Mouse (Mus musculus) cerebellum, adult 9-11 months (tissue): ENCODE data around the gene Gins1.
"Not testable (repeated sequence)": the region's sequence is repeated elsewhere in the genome, so short reads cannot be mapped to it uniquely, and the experiment has no call there.

Experiments
- DNase-seq: peaks from one replicate; pipeline ENCODE4 v3.0.0; 2022

Gene Gins1

DNA sequence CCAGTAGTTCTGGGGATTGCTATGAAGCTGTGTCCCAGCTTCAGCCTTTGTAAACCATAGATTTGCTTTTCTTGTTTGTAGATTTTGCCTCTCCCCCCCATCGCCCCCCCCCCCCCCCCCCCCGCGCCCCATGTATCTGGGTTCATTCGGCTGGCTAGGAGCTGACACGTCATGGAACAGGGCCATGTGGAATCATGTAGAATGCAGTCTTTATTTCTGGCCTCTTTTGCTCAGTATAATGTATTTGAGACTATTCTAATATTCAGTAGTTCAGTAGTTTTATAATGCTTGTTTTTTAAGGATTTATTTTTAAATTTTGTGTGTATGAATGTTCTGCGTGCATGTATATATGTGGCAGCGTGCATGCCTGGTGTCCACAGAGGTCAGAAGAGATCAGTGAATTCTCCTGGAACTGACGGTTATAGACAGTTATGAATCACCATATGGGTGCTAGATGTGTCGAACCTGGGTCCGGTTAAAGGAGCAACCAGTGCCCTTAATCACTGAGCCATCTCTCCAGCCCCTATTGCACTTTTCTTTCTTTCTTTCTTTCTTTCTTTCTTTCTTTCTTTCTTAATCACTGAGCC is 5.2 kb downstream of the Gins1 start:
- no peak for DNase-seq

DNA sequence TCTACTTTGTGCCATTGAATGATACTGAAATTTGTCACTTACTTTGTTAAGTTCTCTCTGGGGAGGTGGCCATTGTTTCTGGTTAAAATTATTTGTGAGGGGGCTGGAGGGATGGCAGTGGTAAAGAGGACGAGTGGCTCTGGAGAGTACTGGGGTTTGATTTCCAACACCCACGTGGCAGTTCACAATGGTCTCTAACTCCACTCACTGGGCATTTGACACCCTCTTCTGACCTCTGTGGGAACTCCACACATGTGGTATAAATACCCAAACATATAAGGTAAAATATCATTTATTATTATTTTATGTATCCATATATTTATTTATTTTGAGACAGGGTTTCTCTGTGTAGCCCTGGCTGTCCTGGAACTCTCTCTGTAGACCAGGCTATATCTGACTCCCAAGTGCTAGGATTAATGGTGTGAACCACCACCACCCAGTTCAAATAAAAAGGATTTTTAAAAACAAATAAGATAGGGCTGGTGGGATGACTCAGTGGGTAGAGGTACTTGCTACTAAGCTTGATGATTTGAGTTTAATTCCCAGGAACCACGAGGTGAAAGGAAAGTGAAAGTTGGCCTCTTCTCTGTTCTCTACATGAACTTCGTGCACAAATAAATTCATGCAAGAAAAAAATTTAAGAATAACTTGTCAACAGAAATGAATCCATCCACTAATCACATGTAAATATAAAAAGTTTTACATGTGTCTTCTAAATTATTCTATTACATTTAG is 9.7 kb downstream of the Gins1 start:
- DNase-seq: no peak

DNA sequence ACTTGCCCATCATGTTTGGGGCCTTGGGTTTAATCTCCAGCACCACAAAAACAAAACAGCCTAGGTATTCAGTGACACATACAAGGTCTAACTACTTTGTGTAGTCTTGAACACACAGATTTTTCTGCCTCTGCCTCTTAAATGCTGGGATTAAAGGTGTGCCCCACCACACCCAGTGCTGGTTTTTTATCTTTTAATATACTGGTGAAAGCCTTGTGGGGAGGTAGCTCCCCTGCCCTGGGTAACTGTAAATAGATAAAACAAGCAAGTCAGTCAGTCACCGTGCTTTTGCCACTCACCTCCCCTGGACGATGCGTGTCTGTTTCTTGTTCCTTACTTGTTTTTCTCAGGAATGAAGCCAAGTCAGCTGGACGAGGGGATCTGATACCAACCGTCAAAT is 10.6 kb downstream of the Gins1 start:
- DNase-seq: no peak

DNA sequence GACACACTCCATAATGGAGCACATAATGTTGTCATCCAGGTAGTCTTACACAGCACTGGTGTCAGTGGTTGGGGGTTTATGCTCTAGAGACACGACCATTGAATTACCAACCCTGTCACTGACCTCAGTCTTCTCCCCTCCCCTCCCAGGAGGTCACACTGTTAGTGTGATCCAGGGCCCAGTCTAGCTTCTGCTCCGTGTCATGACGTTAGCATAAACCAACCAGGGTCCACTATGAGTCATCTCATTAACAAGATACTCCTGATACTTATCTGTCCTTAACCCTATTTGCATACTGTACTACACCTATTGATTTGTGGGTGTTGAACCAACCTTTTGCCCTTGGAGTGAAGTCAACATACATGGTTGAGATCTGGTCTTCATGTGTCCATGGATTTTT is 13.5 kb downstream of the Gins1 start:
- no peak for DNase-seq

DNA sequence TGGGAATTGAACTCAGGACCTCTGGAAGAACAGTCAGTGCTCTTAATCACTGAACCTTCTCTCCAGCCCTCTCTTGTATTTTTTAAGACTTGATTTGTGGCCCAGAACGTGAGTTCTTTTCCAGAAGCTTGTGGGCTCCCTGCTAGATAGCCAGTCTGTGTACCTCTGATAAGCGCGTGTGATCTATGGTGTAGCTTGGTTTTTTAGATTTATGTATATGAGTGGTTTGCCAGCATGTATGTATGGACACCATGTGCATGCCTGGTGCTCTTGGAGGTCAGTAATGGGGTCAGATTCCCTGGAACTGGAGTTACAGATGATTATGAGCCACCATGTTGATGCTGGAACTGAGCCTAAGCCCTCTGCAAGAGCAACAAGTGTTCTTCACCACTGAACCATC is 15.3 kb downstream of the Gins1 start:
- DNase-seq: no peak

DNA sequence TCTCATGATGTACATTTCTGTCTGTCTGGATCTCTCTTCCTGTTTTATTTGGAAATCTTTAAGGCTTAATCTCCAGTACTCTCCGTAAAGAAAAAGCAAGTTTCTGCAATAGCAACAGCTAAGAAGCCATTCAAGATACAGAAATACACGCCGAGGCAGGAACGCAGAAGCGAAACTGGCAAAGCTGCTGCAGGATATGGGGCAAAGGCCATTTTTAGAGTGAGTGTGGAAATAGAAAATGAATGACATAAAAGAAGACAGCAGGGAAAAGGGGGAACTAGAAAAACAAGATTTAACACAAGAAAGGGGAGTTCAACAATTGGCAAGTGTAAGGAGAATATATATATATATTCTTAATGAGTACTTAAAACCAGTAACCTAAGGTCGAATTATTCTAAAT is 16.5 kb downstream of the Gins1 start:
- DNase-seq: no peak

DNA sequence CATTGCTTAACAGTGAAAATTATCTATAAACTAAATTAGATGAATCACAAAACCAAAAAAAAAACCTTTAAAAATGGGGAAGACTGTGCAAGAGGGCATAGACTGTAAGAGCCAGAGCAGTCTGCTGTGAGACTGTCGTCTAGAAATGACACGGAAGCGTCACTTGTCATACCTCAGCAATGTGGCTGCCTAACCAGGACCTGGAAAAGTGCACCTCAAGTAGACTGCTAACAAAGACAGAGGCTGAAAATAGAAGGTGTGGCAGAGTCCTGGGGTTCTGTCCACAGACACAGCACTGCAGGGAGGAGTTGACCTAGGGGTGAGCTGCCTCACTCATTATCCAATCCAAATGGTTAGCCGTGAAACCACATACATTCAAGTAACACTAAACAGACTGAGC is 17.0 kb downstream of the Gins1 start:
- no peak for DNase-seq

DNA sequence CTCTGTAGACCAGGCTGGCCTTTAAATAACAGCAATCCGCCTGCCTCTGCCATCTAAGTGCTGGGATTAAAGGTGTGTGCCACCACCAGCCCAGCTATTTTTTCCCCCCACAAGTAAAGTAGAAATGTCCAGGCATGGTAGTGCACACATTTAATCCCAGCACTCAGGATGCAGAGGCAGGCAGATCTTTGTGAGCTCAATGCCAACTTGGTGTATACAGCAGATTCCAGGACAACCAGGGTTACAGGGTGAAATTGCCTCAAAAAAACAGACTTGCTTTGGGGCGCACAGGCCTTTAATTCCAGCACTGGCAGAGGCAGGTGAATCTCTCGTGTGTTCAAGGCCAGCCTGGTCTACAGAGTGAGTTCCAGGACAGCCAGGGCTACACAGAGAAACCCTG is 17.8 kb downstream of the Gins1 start:
- no peak for DNase-seq

DNA sequence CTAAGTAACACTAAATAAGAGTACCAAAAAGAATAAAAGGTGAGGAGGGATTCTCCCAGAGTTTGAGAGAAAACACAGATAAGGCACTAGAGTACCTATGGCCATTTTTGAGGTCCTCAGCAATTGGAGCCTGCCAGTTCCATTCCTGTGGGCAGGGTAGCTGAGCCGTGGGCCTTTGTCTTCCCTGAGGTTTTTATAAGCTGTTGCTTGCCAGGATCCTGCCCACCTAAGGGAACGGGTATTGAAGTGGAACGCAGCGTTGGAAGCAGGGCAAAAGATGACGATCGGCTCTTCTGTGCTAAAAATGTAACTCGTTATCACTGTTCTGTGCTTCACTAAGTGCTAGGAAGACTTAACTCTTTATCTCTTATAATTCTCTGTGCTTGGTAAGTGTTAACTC is 18.3 kb downstream of the Gins1 start:
- DNase-seq: no peak

DNA sequence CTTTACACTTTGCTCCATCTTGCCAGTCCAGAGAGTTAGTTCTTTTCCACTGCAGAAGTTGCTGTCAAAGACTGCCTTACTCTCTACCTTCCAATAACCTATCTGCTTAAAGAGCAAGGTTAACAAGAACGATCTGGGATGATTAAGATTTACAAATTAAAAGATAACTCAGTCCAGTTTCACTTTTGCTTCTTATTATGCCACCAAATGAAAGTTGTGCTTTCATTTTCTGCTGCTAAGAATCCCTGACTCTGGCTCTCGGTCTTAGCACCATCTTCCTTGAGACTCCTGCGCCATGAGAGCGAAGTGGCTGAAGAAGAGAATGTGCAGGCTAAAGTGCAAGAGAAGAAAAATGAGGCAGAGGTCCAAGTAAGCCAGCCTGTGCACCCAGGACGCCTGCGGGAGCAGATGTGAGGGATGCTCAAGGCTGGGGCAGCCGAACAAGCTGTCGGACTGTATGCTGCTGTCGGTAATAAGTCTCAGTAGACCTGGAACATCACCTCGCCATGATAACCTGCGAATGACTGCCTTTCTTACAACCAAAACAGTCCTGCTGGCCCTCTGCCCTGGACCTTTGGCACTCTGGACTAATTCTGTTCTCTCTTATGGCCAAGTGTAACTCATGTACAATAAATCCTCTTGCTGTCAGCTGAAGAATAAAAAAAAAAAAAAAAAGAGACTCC is 22.0 kb downstream of the Gins1 start:
- peak; percentile 59 for DNase-seq

DNA sequence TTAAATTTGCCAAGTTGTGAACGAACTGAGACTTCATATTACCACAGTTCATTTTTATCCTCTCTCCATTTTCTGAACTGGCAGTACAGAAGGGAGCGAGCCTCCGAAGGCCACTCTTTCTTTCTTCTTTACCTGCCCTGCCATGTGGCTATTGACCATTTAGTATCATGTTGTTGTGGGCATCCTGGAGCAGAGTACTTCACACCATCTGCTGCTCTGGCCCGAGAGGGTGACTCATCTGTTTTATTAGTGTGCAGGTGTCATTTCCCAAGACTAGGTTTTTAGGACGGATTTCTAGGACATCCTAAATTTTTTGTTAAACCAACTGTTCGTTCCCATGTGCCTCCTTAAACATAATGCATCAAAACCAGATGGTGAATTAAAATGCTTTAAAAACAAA is 24.0 kb downstream of the Gins1 start:
- DNase-seq: peak; percentile 61

DNA sequence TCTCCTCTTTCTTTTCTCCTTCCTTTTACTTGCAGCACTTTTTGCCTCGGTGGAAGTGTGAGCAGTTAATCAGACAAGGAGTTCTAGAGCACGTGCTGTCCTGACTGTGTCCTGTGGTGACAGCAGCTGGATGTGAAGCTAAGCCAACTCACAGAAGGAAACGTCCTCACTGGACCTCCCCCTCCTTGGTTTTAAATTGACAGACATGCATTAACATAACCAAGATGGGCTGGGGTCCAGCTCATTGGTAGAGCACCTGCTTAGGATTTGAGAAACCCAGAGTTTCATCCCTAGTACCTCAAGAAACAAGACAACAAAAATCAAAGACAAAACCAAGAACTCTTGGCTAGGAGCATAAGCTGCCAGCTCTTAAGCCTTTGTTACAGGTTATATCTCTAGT is 25.6 kb downstream of the Gins1 start:
- no peak for DNase-seq

DNA sequence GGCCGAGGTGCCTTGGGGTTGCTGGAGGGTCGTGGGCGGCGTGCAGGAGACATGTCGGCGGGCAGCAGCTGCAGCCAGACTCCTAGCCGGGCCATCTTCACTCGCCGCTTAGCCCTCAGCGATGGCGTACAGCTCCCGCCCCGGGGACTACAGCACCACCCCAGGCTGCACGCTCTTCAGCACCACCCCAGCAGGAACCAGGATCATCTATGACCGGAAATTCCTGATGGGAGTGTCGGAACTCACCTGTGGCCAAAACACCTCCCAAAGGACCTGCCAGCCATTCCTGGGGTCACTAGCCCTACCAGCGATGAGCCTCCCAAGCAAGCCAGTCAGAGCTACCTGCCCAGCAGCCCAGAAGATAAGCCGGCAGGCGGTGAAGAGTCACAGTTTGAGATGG is 28.3 kb downstream of the Gins1 start:
- DNase-seq: no peak

DNA sequence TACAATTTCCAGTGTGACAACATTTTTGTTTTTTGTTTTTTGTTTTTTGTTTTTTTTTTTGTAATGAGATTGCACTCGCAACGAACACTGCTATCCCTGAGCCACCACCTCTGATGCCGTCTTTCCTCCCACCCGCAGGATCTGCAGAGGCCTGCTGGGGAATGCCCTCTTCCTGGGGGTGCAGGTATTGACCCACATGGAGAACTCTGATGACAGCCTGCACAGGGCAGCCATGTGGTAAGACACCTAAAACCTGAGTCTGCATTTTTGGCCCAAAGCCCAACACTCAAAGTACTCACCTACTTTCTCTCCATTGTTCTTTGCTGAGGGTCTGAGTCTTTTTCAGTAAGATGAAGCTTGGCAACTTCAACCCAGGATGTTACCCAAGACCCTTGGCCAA is 29.5 kb downstream of the Gins1 start:
- no peak for DNase-seq

DNA sequence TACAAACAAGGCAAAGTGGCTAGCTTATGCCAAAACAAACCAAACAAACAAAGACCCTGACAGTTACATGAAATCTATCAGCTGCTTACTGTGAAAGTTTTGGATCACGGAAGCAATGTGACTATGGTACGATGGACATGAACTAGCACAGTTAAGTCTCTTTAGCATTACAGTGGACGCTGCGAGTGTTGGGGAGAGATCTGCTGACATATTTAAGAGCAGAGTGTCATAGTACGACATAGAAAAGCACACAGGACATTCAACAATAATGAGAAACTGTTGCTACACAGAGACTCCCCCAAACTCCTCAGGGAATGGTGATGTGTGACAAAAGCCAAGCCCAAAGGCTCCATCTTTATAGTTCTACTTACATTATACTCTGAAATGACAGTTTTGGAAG is 38.8 kb downstream of the Gins1 start:
- no peak for DNase-seq

DNA sequence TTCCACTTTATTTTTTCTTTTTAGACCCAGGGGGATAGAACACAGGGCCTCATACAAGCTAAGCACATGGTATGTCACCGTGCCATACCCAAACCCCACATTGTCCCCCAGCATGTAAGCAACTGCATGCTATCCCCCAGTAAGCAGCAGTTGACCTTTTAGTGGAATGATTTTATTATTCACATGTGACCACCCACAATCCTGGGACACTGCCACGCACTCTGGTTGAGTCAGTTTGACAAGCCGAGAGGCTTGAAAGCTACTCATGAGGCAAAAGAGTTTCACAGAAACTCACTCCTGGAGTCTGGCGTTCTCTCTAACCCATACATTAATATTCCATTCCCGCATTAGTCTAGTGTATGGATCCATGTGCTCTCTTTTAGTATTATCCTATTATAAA is 42.1 kb downstream of the Gins1 start:
- DNase-seq: not testable (repeated sequence)

DNA sequence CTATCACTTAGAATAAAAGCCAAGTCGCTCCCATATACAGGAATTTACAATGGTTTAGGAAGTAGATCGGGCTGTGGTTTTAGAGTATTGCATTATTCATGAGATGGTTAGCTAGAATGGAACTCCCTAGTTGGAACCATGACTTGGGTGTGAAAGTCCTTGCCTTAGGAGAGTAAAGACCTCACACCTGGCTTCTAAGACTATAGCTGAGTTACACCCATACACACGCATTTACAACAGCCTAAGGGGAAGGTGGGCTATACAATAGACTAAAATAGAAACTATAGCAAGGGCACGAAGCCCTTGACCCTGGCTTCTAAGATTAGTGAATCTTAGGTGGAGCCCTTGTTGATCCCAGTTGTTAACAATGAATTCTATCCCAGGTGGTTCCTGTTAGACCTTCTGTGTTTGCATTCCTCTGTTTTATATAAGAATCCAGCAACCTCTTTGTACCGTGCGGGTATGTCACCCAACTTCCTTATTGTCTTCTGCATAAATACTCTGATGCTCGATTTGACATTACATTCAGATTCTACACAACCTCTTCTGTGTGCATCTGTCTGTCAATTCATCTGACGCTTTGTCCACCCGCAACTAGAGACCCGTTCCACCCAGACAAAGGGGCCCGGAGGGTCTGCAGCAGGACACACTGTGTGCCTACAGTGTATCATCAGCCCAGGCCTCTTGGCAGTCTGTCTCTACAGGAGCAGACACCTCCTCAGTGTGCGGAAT is 42.8 kb downstream of the Gins1 start:
- DNase-seq: not testable (repeated sequence)

DNA sequence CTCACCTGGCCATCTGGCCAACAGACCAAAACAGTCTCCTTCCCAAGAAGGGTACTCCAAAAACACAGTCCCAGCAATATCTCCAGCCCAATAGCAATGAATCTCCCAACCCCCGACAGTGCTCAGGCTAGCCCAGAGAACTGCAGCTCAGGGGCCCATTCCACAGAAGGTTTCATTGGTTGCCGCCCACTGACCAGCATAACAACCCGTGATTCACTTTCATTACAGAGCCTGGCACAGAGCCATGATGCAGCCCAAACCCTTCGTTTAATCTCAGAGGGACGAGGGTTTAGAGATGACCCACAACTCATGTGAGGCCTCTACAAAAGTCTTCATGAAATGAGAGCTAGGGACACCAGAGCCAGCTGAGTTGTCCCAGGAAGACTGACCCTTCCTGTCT is 43.6 kb downstream of the Gins1 start:
- DNase-seq: no peak

DNA sequence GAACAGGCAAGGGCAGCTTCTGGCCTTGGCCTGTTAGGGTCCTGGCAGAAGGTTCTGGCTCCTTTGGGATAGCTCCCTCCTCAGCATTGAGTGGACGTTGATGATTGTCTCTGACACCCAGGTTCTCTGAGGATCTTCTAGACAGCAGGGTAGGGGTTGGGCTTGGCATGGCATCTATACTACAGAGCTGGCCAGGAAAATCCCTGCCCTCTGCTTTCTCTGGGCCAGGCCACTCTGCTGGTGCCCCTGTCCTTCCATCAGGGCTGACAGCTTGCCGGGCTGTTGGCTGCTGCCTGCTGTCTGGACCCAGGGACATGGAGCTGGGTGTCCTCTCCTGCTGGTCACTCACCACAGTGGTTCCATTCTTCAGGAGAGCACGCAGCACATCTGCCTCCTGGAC is 44.5 kb downstream of the Gins1 start:
- no peak for DNase-seq

DNA sequence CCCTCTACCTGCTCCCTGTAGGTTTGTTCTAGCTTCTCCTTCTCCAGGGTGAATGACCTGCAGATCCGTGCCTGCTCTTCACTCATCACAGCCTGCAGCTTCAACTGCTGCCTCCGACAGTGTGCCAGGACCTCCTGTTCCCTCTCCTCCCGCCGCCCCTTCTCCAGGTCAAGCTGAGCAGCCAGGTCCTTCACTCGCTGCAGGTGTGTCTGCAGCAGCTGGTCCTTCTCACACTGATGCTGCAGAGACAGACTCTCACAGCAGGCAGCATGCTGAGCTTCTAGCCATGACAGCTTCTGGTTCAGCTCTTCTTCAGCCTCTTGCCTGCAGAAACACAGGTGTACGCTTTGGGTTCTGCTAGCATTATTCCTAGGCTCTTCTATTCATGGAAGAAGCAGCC is 44.9 kb downstream of the Gins1 start:
- DNase-seq: no peak

DNA sequence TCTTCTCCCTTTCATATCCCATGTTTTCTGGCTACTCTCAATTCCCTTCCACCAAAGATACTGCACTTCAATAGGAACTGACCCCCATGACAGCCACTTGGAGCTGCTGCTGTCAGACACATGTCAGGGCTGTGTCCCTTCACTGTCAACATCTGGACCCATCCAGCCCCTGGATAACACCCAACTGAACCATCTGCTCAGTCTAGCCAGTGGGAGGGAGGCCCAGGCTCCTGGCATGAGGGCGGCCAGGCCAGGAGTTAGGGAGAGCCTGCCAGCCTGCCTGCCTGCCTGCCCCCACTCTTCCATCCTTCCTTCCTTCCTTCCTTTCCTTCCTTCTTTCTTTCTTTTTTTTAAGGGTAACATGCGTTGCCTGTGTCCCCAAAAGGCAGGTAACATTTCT is 46.0 kb downstream of the Gins1 start:
- no peak for DNase-seq

DNA sequence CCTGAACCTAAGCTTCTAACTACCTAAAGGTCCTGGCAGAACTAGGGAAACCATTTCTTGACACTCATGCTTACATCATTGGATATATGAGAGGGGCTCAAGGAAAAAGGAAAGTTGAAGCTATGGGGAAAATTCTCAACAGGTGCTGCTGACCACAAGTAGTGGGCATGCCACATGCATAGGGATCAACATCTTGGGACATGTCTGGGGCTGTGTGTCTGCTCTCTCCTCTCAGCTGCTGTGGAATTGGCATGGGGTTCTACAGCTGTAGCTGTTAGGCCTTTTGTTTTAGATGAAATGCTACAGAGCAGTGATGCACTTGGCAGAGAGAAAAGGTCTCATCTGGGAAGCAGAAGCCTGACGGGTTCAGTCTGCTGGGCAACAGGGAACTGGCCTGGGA is 50.7 kb downstream of the Gins1 start:
- DNase-seq: no peak

DNA sequence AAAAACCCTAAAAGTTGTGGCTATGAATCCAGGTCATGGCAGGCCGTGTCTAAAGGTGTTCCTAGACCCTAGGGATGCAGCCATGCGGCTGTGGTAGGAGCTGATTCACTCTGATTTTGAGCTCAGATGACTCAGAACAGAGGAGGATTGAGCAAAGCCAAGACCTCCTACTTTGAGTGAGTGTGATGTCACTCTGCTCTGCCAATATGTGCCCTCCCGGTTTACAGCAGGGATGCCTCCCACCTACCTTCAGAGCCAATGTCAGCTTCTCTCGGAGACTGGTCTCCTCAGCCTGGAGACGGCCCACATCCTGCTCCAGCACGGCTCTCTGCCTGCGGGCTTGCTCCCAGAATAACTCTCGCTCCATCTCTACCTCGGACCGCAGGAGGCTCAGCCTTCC is 54.3 kb downstream of the Gins1 start:
- no peak for DNase-seq

DNA sequence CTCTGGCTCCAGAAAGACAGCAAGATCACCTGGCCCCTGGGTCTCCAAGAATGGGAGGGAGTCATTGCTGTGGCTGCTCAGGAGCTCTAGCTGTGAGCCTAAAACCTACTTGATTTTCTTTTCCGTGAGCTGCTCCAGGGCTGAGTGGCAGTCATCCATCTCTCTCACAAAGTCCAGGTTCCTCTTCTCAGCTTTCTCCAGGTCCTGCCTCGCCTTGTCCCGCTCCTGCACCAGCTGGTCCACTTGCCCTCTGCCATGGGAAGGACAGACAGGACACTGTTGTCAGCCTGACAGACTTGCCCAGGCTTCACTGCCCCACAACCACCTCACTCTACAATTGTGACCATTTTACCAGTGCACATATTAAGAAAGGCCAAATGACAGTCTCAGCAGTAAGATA is 58.0 kb downstream of the Gins1 start:
- DNase-seq: no peak
